Mouse (Mus musculus) heart, postnatal 0 days (tissue): ENCODE results near the gene Pom121l2.

ENCODE experiments used
- CTCF ChIP-seq: IDR thresholded peaks from 2 replicates; pipeline ENCODE4 v1.5.1; 2016; ENCODE audit warnings: antibody characterized with exemption, control low read depth, low read depth
- EP300 ChIP-seq: IDR thresholded peaks from 2 replicates; pipeline ENCODE4 v1.6.1; 2016; ENCODE audit warnings: antibody characterized with exemption, low read depth

GRCm38 (mm10) chr13:22019934-22020835 lies 39.2 kb downstream of the Pom121l2 start:
- no peak for TF ChIP-seq CTCF
- TF ChIP-seq EP300, result no peak
